Mouse (Mus musculus): ENCODE measurements around the gene Gm12248.
A peak's percentile ranks its signal among the peaks of the same experiment; 100 is the strongest.

Gene Gm12248

GRCm38 (mm10) chr11:58093021-58093528, at the start of gene Gm12248:
Gene Gm12248, minus strand, starts transcription at chr11:58093134.
- DNase-seq (ENCODE audit: low spot score) = peak; percentile 55

GRCm38 (mm10) chr11:58139466-58139865, 46.5 kb upstream of the Gm12248 start:
- no peak for DNase-seq (ENCODE audit: low spot score)

GRCm38 (mm10) chr11:58138821-58139220, 45.9 kb upstream of the Gm12248 start:
- DNase-seq (ENCODE audit: low spot score) = no peak

- DNase-seq (ENCODE audit: low spot score) = no peak
Measured at GRCm38 (mm10) chr11:58136677-58137076, 43.7 kb upstream of the Gm12248 start.

- no peak for DNase-seq (ENCODE audit: low spot score)
Measured at GRCm38 (mm10) chr11:58135296-58135695, 42.4 kb upstream of the Gm12248 start.

GRCm38 (mm10) chr11:58134869-58135268, 41.9 kb upstream of the Gm12248 start:
- DNase-seq (ENCODE audit: low spot score) = no peak

GRCm38 (mm10) chr11:58132026-58132425, 39.1 kb upstream of the Gm12248 start:
- no peak for DNase-seq (ENCODE audit: low spot score)

- no peak for DNase-seq (ENCODE audit: low spot score)
Measured at GRCm38 (mm10) chr11:58129302-58129843, 36.4 kb upstream of the Gm12248 start.

GRCm38 (mm10) chr11:58127544-58127943, 34.6 kb upstream of the Gm12248 start:
- DNase-seq (ENCODE audit: low spot score) = no peak

- peak; percentile 75 for DNase-seq (ENCODE audit: low spot score)
Measured at GRCm38 (mm10) chr11:58126397-58127160, 33.6 kb upstream of the Gm12248 start.

- no peak for DNase-seq (ENCODE audit: low spot score)
Measured at GRCm38 (mm10) chr11:58125021-58125420, 32.1 kb upstream of the Gm12248 start.

- DNase-seq (ENCODE audit: low spot score) = no peak
Measured at GRCm38 (mm10) chr11:58123711-58124110, 30.8 kb upstream of the Gm12248 start.

- no peak for DNase-seq (ENCODE audit: low spot score)
Measured at GRCm38 (mm10) chr11:58121351-58121750, 28.4 kb upstream of the Gm12248 start.

- no peak for DNase-seq (ENCODE audit: low spot score)
Measured at GRCm38 (mm10) chr11:58120655-58121054, 27.7 kb upstream of the Gm12248 start.

- no peak for DNase-seq (ENCODE audit: low spot score)
Measured at GRCm38 (mm10) chr11:58117044-58117652, 24.2 kb upstream of the Gm12248 start.

GRCm38 (mm10) chr11:58116560-58116959, 23.6 kb upstream of the Gm12248 start:
- DNase-seq (ENCODE audit: low spot score) = no peak

GRCm38 (mm10) chr11:58107664-58108337, 14.9 kb upstream of the Gm12248 start:
- DNase-seq (ENCODE audit: low spot score) = no peak

GRCm38 (mm10) chr11:58107009-58107408, 14.1 kb upstream of the Gm12248 start:
- DNase-seq (ENCODE audit: low spot score) = no peak

GRCm38 (mm10) chr11:58104351-58104791, 11.4 kb upstream of the Gm12248 start:
- peak; percentile 64 for DNase-seq (ENCODE audit: low spot score)

GRCm38 (mm10) chr11:58103697-58104306, 10.9 kb upstream of the Gm12248 start, which contains the start of gene Cnot8:
Gene Cnot8, plus strand, starts transcription at chr11:58104153.
- DNase-seq (ENCODE audit: low spot score) = peak; percentile 100

GRCm38 (mm10) chr11:58103344-58103653, 10.4 kb upstream of the Gm12248 start:
- DNase-seq (ENCODE audit: low spot score) = no peak

Measured in ovary, postnatal 36 days (tissue).